Mouse (Mus musculus) lung, postnatal 0 days (tissue): ENCODE measurements around the gene Dok5. TPM values are rescaled to one million over a fixed set of nuclear protein-coding genes. Genes with fewer than 3 reads are reported as not detected.

Experiments
- ATAC-seq: fragments of 200-750 bp; cut with Nextera tagmentation; 2 replicates; pipeline ENCODE4 v1.8.0; 2017; ENCODE audit warnings: moderate library complexity
- DNase-seq: peaks from one replicate; pipeline ENCODE4 v3.0.0-alpha.2; 2016; ENCODE audit warnings: low spot score
- H3K27ac ChIP-seq: fragments of 300-500 bp; sonication (generic); 2 replicates; pipeline ENCODE4 v1.5.1; 2014; ENCODE audit warnings: antibody characterized with exemption, mild to moderate bottlenecking, low read length, mixed read lengths
- H3K27me3 ChIP-seq: fragments of 300-500 bp; sonication (generic); replicated peaks from 2 replicates; pipeline ENCODE4 v1.6.1; 2014; ENCODE audit warnings: low read length, mixed read lengths; ENCODE audit not compliant: insufficient read depth
- H3K36me3 ChIP-seq: fragments of 300-500 bp; sonication (generic); 2 replicates; pipeline ENCODE4 v1.6.1; 2014; ENCODE audit warnings: low read length, mixed read lengths; ENCODE audit not compliant: insufficient read depth
- H3K4me1 ChIP-seq: fragments of 300-500 bp; sonication (generic); 2 replicates; pipeline ENCODE4 v1.6.1; 2014; ENCODE audit warnings: antibody characterized with exemption, low read depth, low read length, mixed read lengths; ENCODE audit not compliant: insufficient read depth
- H3K4me2 ChIP-seq: fragments of 300-500 bp; sonication (generic); replicated peaks from 2 replicates; pipeline ENCODE4 v1.6.1; 2014; ENCODE audit warnings: low read depth, mild to moderate bottlenecking, low read length, moderate library complexity, mixed read lengths
- H3K4me3 ChIP-seq: fragments of 300-500 bp; sonication (generic); 2 replicates; pipeline ENCODE4 v1.5.1; 2014; ENCODE audit warnings: low read depth, low read length
- H3K9ac ChIP-seq: fragments of 300-500 bp; sonication (generic); replicated peaks from 2 replicates; pipeline ENCODE4 v1.6.1; 2014; ENCODE audit warnings: low read depth, mild to moderate bottlenecking
- H3K9me3 ChIP-seq: fragments of 300-500 bp; sonication (generic); 2 replicates; pipeline ENCODE4 v1.6.1; 2016; ENCODE audit warnings: low read length, mixed read lengths
- CTCF ChIP-seq: IDR thresholded peaks from 2 replicates; pipeline ENCODE4 v1.5.1; 2016; ENCODE audit warnings: antibody characterized with exemption, mild to moderate bottlenecking
- EP300 ChIP-seq: IDR thresholded peaks from 2 replicates; pipeline ENCODE4 v1.6.1; 2016; ENCODE audit warnings: antibody characterized with exemption, mild to moderate bottlenecking, control low read depth
- WGBS: fragments of 180-500 bp; shearing (Covaris S2); extraction: QIAGEN DNeasy Blood & Tissue Kit; methylation state at CpG from one replicate; pipeline ENCODE4 v1.1.7; 2014; 5-methylcytosine and 5-hydroxymethylcytosine counted together
- polyA plus RNA-seq: library from polyadenylated mRNA; unstranded; fragments of >200 nt; fragmentation: Nextera tagmentation; extraction: Ambion mirVana; gene quantifications from 2 replicates; pipeline ENCODE4 v1.2.1, GENCODE M21; 2015

The Dok5 gene
- polyA plus RNA-seq, 1 experiment from 2014 or later: 0.55 TPM

DNA sequence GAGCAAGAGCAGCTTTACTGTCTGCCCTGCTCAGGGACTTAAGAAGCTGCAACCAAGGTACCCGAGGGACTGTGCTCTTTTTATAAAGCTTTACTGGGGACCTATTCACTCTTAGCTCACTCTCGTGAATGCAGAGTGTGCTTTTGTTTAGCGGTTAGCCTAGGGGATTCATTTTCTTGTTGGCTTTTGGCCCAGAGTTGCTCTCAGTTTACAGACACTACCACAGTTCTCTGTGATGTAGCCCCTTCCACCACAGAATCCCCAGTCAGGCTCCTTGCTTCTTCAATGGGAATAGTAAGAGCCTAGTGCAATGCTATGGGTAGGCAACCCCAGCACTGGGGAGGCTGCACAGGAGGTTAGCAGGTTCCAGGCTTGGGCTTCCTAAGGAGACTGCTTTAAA is 190.7 kb downstream of the Dok5 start:
- H3K4me3 ChIP-seq: no peak overlapping the region
- no peaks in the 10 kb centered on the region for H3K27me3 ChIP-seq
- 26% methylated on average over 3 of the region's 3 CpGs for WGBS
- no peak for TF ChIP-seq CTCF
- no peak for TF ChIP-seq EP300
- ATAC-seq (no peak), DNase-seq (no peak)
- H3K27ac ChIP-seq: no peak overlapping the region
- H3K9me3 ChIP-seq: no peaks in the 10 kb centered on the region
- H3K4me2 ChIP-seq: no peak overlapping the region
- H3K9ac ChIP-seq: no peak overlapping the region
- H3K36me3 ChIP-seq: no peaks in the 10 kb centered on the region
- H3K4me1 ChIP-seq: no peaks in the 10 kb centered on the region

DNA sequence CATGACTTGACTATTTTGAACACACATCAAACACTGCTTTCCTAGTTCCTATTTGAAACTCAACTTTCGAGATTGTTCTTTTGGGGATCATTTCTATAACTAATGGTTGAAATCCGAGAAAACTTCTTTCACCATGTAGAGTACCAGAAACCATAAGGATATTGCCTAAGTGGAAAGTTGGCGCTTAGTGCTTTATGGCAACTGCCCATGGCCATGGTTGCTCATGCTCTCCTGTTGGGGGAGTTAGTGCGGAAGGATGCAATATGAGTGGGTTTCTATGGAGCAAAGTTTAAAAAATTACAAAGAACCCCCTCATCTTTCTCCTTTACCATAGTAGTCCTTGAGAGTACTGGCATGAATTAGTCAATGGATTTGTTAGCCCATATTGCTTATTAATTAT is 192.5 kb downstream of the Dok5 start:
- Histone ChIP-seq H3K4me1 (no peaks in the 10 kb centered on the region), H3K4me3 (no peak overlapping the region), H3K27ac (no peak overlapping the region), H3K4me2 (no peak overlapping the region), H3K36me3 (no peaks in the 10 kb centered on the region), H3K27me3 (no peaks in the 10 kb centered on the region), H3K9me3 (no peaks in the 10 kb centered on the region), H3K9ac (no peak overlapping the region)
- DNase-seq (no peak), ATAC-seq (no peak)
- TF ChIP-seq CTCF: no peak
- no peak for TF ChIP-seq EP300
- WGBS: 88% methylated on average over 4 of the region's 4 CpGs

DNA sequence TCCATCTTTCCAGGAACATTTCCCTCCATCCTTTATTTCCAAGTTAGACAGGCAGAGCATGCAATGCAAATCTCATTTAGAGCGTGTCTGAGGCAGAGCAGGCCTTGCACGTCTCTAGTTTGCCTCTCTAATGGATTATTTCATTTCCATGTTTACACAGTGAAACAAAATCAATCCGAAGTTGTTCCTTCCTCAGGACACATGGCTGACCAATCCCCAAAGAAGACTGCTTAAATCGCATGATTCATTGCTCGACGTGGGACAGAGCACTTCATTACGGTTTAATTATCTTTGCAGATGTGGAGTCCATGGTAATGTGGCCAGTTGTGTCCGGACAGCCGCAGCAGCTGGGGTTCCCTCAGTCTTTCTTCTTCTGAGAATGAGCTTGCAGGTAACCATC is 194.6 kb downstream of the Dok5 start:
- no peaks in the 10 kb centered on the region for H3K4me1 ChIP-seq

More for the DNA sequence above, 194.6 kb downstream of the Dok5 start:
- ATAC-seq (no peak), DNase-seq (no peak)
- no peaks in the 10 kb centered on the region for H3K36me3 ChIP-seq
- no peak for TF ChIP-seq CTCF
- no peak for TF ChIP-seq EP300
- H3K27me3 ChIP-seq: no peaks in the 10 kb centered on the region
- H3K4me3 ChIP-seq: no peak overlapping the region
- no peak overlapping the region for H3K4me2 ChIP-seq
- WGBS: 73% methylated on average over 9 of the region's 9 CpGs
- no peak overlapping the region for H3K27ac ChIP-seq
- no peak overlapping the region for H3K9ac ChIP-seq
- H3K9me3 ChIP-seq: no peaks in the 10 kb centered on the region

Other genes with a start within 250 kb of the Dok5 start
- 50.4 and 60.0 TPM in 2 replicates for gene Pfdn4, start 235.4 kb upstream of the Dok5 start, polyA plus RNA-seq
- gene Cyp24a1, start 234.7 kb upstream of the Dok5 start, polyA plus RNA-seq: not detected in 2 replicates
- not detected in 2 replicates for gene 4930470P17Rik, start 129.8 kb upstream of the Dok5 start, polyA plus RNA-seq